Mouse (Mus musculus) lung, embryonic 16.5 days (tissue): Measurements from ENCODE around the gene Gm28897. TPM values are rescaled to one million over a fixed set of nuclear protein-coding genes. Genes with fewer than 3 reads are reported as not detected.
"Not testable (repeated sequence)": the region's sequence is repeated elsewhere in the genome, so short reads cannot be mapped to it uniquely, and the experiment has no call there.

ENCODE experiments used
- ATAC-seq: fragments of 200-750 bp; cut with Nextera tagmentation; 2 replicates; pipeline ENCODE4 v1.8.0; 2017; ENCODE audit warnings: low read depth, mild to moderate bottlenecking, moderate library complexity
- H3K27ac ChIP-seq: fragments of 300-500 bp; sonication (generic); 2 replicates; pipeline ENCODE4 v1.5.1; 2014; ENCODE audit warnings: mild to moderate bottlenecking, control low read depth, low read length
- H3K27me3 ChIP-seq: fragments of 300-500 bp; sonication (generic); 2 replicates; pipeline ENCODE4 v1.6.1; 2014; ENCODE audit warnings: low read depth, low read length, mixed read lengths; ENCODE audit not compliant: control insufficient read depth, insufficient read depth
- H3K36me3 ChIP-seq: fragments of 300-500 bp; sonication (generic); 2 replicates; pipeline ENCODE4 v1.6.1; 2014; ENCODE audit warnings: low read length; ENCODE audit not compliant: control insufficient read depth, insufficient read depth
- H3K4me1 ChIP-seq: fragments of 300-500 bp; sonication (generic); replicated peaks from 2 replicates; pipeline ENCODE4 v1.6.1; 2014; ENCODE audit warnings: low read length, mixed read lengths; ENCODE audit not compliant: control insufficient read depth, insufficient read depth
- H3K4me2 ChIP-seq: fragments of 300-500 bp; sonication (generic); 2 replicates; pipeline ENCODE4 v1.6.1; 2014; ENCODE audit warnings: low read depth, low read length, control low read depth
- H3K4me3 ChIP-seq: fragments of 300-500 bp; sonication (generic); 2 replicates; pipeline ENCODE4 v1.5.1; 2014; ENCODE audit warnings: mild to moderate bottlenecking, low read length, control low read depth
- H3K9ac ChIP-seq: fragments of 300-500 bp; sonication (generic); 2 replicates; pipeline ENCODE4 v1.6.1; 2014; ENCODE audit warnings: low read length, control low read depth
- H3K9me3 ChIP-seq: fragments of 300-500 bp; sonication (generic); 2 replicates; pipeline ENCODE4 v1.6.1; 2016; ENCODE audit warnings: low read length; ENCODE audit not compliant: control insufficient read depth
- WGBS: fragments of 180-500 bp; shearing (Covaris S2); extraction: QIAGEN DNeasy Blood & Tissue Kit; methylation state at CpG from one replicate; pipeline ENCODE4 v1.1.7; 2014; 5-methylcytosine and 5-hydroxymethylcytosine counted together
- polyA plus RNA-seq: library from polyadenylated mRNA; unstranded; fragments of >200 nt; fragmentation: Nextera tagmentation; extraction: Ambion mirVana; gene quantifications from 2 replicates; pipeline ENCODE4 v1.2.1, GENCODE M21; 2015

Gene Gm28897
- not detected in 2 replicates for polyA plus RNA-seq

DNA sequence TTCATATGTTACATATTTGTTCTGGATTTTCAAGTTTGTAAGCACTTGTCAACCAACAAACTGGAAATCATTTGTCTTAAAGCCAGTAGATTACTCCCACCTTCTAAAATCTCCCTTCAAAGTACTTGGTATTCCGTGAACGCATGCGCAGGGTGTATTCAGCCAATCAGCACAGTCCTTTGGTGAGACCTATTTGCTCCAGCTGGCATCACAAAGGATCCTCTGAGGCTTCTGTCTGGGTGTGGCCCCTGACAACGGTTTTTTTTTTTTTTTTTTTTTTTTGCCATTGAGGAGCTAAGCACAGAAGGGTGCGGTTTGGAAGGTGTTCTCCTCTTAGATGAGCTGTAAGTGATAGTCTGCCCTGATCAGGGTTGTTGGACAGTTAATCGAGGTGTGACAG lies at the start of gene Gm28897:
TSS of gene Gm28897 (plus strand) at position 301 of the 400 bp plus-strand sequence.
- no CpG with 5 or more reads among the region's 6 CpGs for WGBS
- not testable (repeated sequence) for H3K36me3 ChIP-seq, H3K4me1 ChIP-seq

More for the DNA sequence above, at the start of gene Gm28897:
- H3K9ac ChIP-seq, H3K4me2 ChIP-seq, ATAC-seq, H3K27ac ChIP-seq, H3K9me3 ChIP-seq, H3K27me3 ChIP-seq, H3K4me3 ChIP-seq: not testable (repeated sequence)
